Mouse (Mus musculus) intestine, embryonic 15.5 days (tissue): ENCODE data around the gene Ncln. TPM values are rescaled to one million over a fixed set of nuclear protein-coding genes. Genes with fewer than 3 reads are reported as not detected.

ENCODE experiments used
- ATAC-seq: fragments of 200-750 bp; cut with Nextera tagmentation; 2 replicates; pipeline ENCODE4 v1.8.0; 2017; ENCODE audit warnings: moderate TSS enrichment, moderate library complexity
- H3K27ac ChIP-seq: fragments of 300-500 bp; sonication (generic); 2 replicates; pipeline ENCODE4 v1.5.1; 2015; ENCODE audit warnings: mild to moderate bottlenecking, inconsistent platforms
- H3K27me3 ChIP-seq: fragments of 300-500 bp; sonication (generic); replicated peaks from 2 replicates; pipeline ENCODE4 v1.6.1; 2015; ENCODE audit warnings: inconsistent platforms
- H3K36me3 ChIP-seq: fragments of 300-500 bp; sonication (generic); 2 replicates; pipeline ENCODE4 v1.6.1; 2015; ENCODE audit warnings: inconsistent platforms
- H3K4me1 ChIP-seq: fragments of 300-500 bp; sonication (generic); replicated peaks from 2 replicates; pipeline ENCODE4 v1.6.1; 2015; ENCODE audit warnings: inconsistent platforms
- H3K4me2 ChIP-seq: fragments of 300-500 bp; sonication (generic); replicated peaks from 2 replicates; pipeline ENCODE4 v1.6.1; 2015; ENCODE audit warnings: mild to moderate bottlenecking, inconsistent platforms
- H3K4me3 ChIP-seq: fragments of 300-500 bp; sonication (generic); replicated peaks from 2 replicates; pipeline ENCODE4 v1.5.1; 2015; ENCODE audit warnings: inconsistent platforms
- H3K9ac ChIP-seq: fragments of 300-500 bp; sonication (generic); 2 replicates; pipeline ENCODE4 v1.6.1; 2015; ENCODE audit warnings: inconsistent platforms
- H3K9me3 ChIP-seq: fragments of 300-500 bp; sonication (generic); 2 replicates; pipeline ENCODE4 v1.6.1; 2016; ENCODE audit warnings: inconsistent platforms
- WGBS: fragments of 180-500 bp; shearing (Covaris S2); methylation state at CpG from one replicate; pipeline ENCODE4 v1.1.7; 2015; 5-methylcytosine and 5-hydroxymethylcytosine counted together
- polyA plus RNA-seq: library from polyadenylated mRNA; unstranded; fragments of >200 nt; fragmentation: Nextera tagmentation; extraction: Ambion mirVana; gene quantifications from 2 replicates; pipeline ENCODE4 v1.2.1, GENCODE M21; 2015

Ncln gene
- polyA plus RNA-seq, 1 experiment from 2014 or later, result 98.5 TPM

- Histone ChIP-seq H3K27me3 (no peaks in the 10 kb centered on the region), H3K4me2 (peak overlapping the region; percentile 91), H3K36me3 (peaks cover 24% of the 10 kb centered on the region), H3K27ac (peak overlapping the region; percentile 63), H3K9ac (peak overlapping the region; percentile 84), H3K4me3 (peak overlapping the region; percentile 89), H3K9me3 (no peaks in the 10 kb centered on the region), H3K4me1 (peaks cover 23% of the 10 kb centered on the region)
- WGBS, result 1% methylated on average over 41 of the region's 41 CpGs
- peak; percentile 30 for ATAC-seq
These were observed 452 bp downstream of the Ncln start for GRCm38 (mm10) chr10:81495616-81496263.

DNA sequence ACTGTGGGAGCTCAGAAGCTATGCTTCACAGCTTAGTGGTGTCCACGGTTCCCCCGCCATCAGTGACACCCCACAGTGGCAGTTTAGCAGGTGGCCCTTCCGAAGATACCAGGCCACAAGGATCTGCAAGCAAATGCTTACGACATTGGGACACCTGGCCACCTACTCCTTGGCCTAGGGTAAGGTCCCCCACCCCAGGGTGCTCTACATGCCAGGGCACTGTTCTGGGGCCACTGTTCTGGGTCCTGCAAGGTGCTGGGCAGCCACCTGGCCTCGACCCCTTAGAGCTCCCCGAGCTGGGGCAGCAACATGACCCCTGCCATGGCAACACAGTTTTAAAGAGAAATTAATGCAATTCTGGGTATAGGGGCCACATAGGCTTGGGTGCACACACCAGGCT, 1.0 kb downstream of the Ncln start:
- H3K36me3 ChIP-seq, result peaks cover 29% of the 10 kb centered on the region
- WGBS, result 64% methylated on average over 6 of the region's 6 CpGs
- no peak for ATAC-seq
- H3K27ac ChIP-seq, result peak overlapping the region; percentile 45
- peak overlapping the region; percentile 91 for H3K4me2 ChIP-seq
- H3K9me3 ChIP-seq, result no peaks in the 10 kb centered on the region
- H3K9ac ChIP-seq, result peak overlapping the region; percentile 84
- no peaks in the 10 kb centered on the region for H3K27me3 ChIP-seq
- H3K4me3 ChIP-seq, result peak overlapping the region; percentile 89
- H3K4me1 ChIP-seq, result peaks cover 23% of the 10 kb centered on the region

- H3K9ac ChIP-seq, result 0 out of 2 replicates have a peak overlapping the region, but pooled peaks have one; percentile 2
- H3K4me3 ChIP-seq, result peak overlapping the region; percentile 89
- H3K4me2 ChIP-seq, result peak overlapping the region; percentile 91
- H3K9me3 ChIP-seq, result no peaks in the 10 kb centered on the region
- H3K27ac ChIP-seq, result no peak overlapping the region
- no peak for ATAC-seq
- peaks cover 22% of the 10 kb centered on the region for H3K4me1 ChIP-seq
- 69% methylated on average over 11 of the region's 11 CpGs for WGBS
- H3K36me3 ChIP-seq, result peaks cover 36% of the 10 kb centered on the region
- no peaks in the 10 kb centered on the region for H3K27me3 ChIP-seq
These were observed 1.7 kb downstream of the Ncln start for GRCm38 (mm10) chr10:81494260-81495041.

- Histone ChIP-seq H3K27ac (no peak overlapping the region), H3K4me1 (peaks cover 18% of the 10 kb centered on the region), H3K9me3 (no peaks in the 10 kb centered on the region), H3K4me3 (peak overlapping the region; percentile 14; the same call in 1 of the 2 replicates), H3K4me2 (peak overlapping the region; percentile 91), H3K27me3 (no peaks in the 10 kb centered on the region), H3K9ac (0 out of 2 replicates have a peak overlapping the region, but pooled peaks have one; percentile 2), H3K36me3 (peaks cover 41% of the 10 kb centered on the region)
- WGBS, result 81% methylated on average over 8 of the region's 8 CpGs
- no peak for ATAC-seq
These were observed 2.5 kb downstream of the Ncln start for GRCm38 (mm10) chr10:81493601-81494220.

- no peak for ATAC-seq
- Histone ChIP-seq H3K9me3 (no peaks in the 10 kb centered on the region), H3K27me3 (no peaks in the 10 kb centered on the region), H3K4me2 (no peak overlapping the region), H3K27ac (no peak overlapping the region), H3K4me3 (no peak overlapping the region), H3K9ac (no peak overlapping the region), H3K36me3 (peaks cover 49% of the 10 kb centered on the region), H3K4me1 (peaks cover 18% of the 10 kb centered on the region)
- WGBS, result 94% methylated on average over 11 of the region's 11 CpGs
These were observed 3.5 kb downstream of the Ncln start for GRCm38 (mm10) chr10:81492606-81493240.

- H3K36me3 ChIP-seq, result peaks cover 61% of the 10 kb centered on the region
- H3K4me3 ChIP-seq, result no peak overlapping the region
- ATAC-seq, result no peak
- no peak overlapping the region for H3K27ac ChIP-seq
- no peak overlapping the region for H3K9ac ChIP-seq
- H3K4me2 ChIP-seq, result no peak overlapping the region
- no peaks in the 10 kb centered on the region for H3K9me3 ChIP-seq
- H3K27me3 ChIP-seq, result no peaks in the 10 kb centered on the region
- H3K4me1 ChIP-seq, result peaks cover 18% of the 10 kb centered on the region
- WGBS, result 91% methylated on average over 9 of the region's 9 CpGs
These were observed 5.2 kb downstream of the Ncln start for GRCm38 (mm10) chr10:81491018-81491417.

DNA sequence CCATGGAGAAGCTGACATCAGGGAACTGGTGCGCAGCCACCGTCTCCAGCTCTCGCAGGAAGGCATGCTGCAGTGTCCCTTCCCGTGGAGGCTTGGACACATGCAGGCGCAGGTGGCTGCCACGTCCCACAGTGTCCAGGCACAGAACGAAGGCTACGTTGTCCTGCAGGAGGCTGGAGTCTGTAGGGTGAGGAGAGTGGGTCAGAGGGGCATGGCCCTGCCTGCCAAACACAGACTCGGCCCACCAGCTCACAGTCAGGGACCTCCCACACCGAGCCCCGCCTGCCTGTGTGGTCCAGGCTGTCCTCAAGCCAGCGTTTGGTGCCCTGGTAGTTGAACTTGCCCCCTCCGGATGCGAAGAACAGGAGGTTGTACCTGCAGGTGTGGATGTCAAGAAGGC, 6.3 kb downstream of the Ncln start:
- ATAC-seq, result no peak
- H3K9ac ChIP-seq, result no peak overlapping the region
- H3K36me3 ChIP-seq, result peaks cover 61% of the 10 kb centered on the region
- H3K4me3 ChIP-seq, result no peak overlapping the region
- H3K27me3 ChIP-seq, result no peaks in the 10 kb centered on the region
- no peak overlapping the region for H3K4me2 ChIP-seq
- peaks cover 11% of the 10 kb centered on the region for H3K4me1 ChIP-seq
- no peak overlapping the region for H3K27ac ChIP-seq
- H3K9me3 ChIP-seq, result no peaks in the 10 kb centered on the region
- 88% methylated on average over 14 of the region's 14 CpGs for WGBS

- Histone ChIP-seq H3K27ac (no peak overlapping the region), H3K4me3 (no peak overlapping the region), H3K36me3 (peaks cover 60% of the 10 kb centered on the region), H3K27me3 (no peaks in the 10 kb centered on the region), H3K9ac (no peak overlapping the region), H3K4me1 (no peaks in the 10 kb centered on the region), H3K4me2 (no peak overlapping the region), H3K9me3 (no peaks in the 10 kb centered on the region)
- 82% methylated on average over 11 of the region's 11 CpGs for WGBS
- no peak for ATAC-seq
These were observed 8.1 kb downstream of the Ncln start for GRCm38 (mm10) chr10:81488081-81488480.

- WGBS, result 88% methylated on average over 10 of the region's 10 CpGs
- Histone ChIP-seq H3K4me3 (no peak overlapping the region), H3K27me3 (peaks cover 10% of the 10 kb centered on the region), H3K9ac (no peak overlapping the region), H3K36me3 (peaks cover 45% of the 10 kb centered on the region), H3K9me3 (no peaks in the 10 kb centered on the region), H3K4me1 (0 out of 2 replicates have a peak, but pooled peaks cover 8% of the 10 kb centered on the region), H3K27ac (no peak overlapping the region), H3K4me2 (no peak overlapping the region)
- no peak for ATAC-seq
These were observed 9.7 kb downstream of the Ncln start for GRCm38 (mm10) chr10:81486496-81486895.

GRCm38 (mm10) chr10:81485479-81486018, 10.6 kb downstream of the Ncln start:
- Histone ChIP-seq H3K4me3 (no peak overlapping the region), H3K27ac (no peak overlapping the region), H3K9ac (no peak overlapping the region), H3K9me3 (no peaks in the 10 kb centered on the region), H3K36me3 (peaks cover 36% of the 10 kb centered on the region), H3K27me3 (peaks cover 19% of the 10 kb centered on the region), H3K4me2 (no peak overlapping the region), H3K4me1 (0 out of 2 replicates have a peak, but pooled peaks cover 8% of the 10 kb centered on the region)
- no peak for ATAC-seq
- 67% methylated on average over 7 of the region's 7 CpGs for WGBS

- Histone ChIP-seq H3K9me3 (no peaks in the 10 kb centered on the region), H3K4me2 (no peak overlapping the region), H3K27ac (no peak overlapping the region), H3K4me1 (0 out of 2 replicates have a peak, but pooled peaks cover 8% of the 10 kb centered on the region), H3K27me3 (peaks cover 22% of the 10 kb centered on the region), H3K9ac (no peak overlapping the region), H3K36me3 (peaks cover 31% of the 10 kb centered on the region), H3K4me3 (no peak overlapping the region)
- whole genome bisulfite sequencing, result 9% methylated on average over 2 of the region's 2 CpGs
- no peak for ATAC-seq
These were observed 11.1 kb downstream of the Ncln start for GRCm38 (mm10) chr10:81485060-81485449.
